Mouse (Mus musculus) intestine, postnatal 0 days (tissue): Measurements from ENCODE around the gene 9130019O22Rik. TPM values are rescaled to one million over a fixed set of nuclear protein-coding genes. Genes with fewer than 3 reads are reported as not detected.
"Not testable (repeated sequence)": the region's sequence is repeated elsewhere in the genome, so short reads cannot be mapped to it uniquely, and the experiment has no call there.

ENCODE experiments used
- ATAC-seq: fragments of 200-750 bp; cut with Nextera tagmentation; 2 replicates; pipeline ENCODE4 v1.8.0; 2017; ENCODE audit warnings: mild to moderate bottlenecking, moderate TSS enrichment, moderate library complexity
- H3K27ac ChIP-seq: fragments of 300-500 bp; sonication (generic); 2 replicates; pipeline ENCODE4 v1.5.1; 2014; ENCODE audit warnings: mild to moderate bottlenecking, low read depth, low read length, moderate library complexity
- H3K27me3 ChIP-seq: fragments of 300-500 bp; sonication (generic); replicated peaks from 2 replicates; pipeline ENCODE4 v1.6.1; 2014; ENCODE audit warnings: low read length, mixed read lengths; ENCODE audit not compliant: control insufficient read depth, insufficient read depth
- H3K36me3 ChIP-seq: fragments of 300-500 bp; sonication (generic); 2 replicates; pipeline ENCODE4 v1.6.1; 2014; ENCODE audit warnings: mild to moderate bottlenecking, moderate library complexity; ENCODE audit not compliant: control insufficient read depth, insufficient read depth
- H3K4me1 ChIP-seq: fragments of 300-500 bp; sonication (generic); replicated peaks from 2 replicates; pipeline ENCODE4 v1.6.1; 2014; ENCODE audit warnings: antibody characterized with exemption, low read length, mixed read lengths; ENCODE audit not compliant: control insufficient read depth, insufficient read depth
- H3K4me2 ChIP-seq: fragments of 300-500 bp; sonication (generic); replicated peaks from 2 replicates; pipeline ENCODE4 v1.6.1; 2014; ENCODE audit warnings: low read depth, mild to moderate bottlenecking, moderate library complexity
- H3K4me3 ChIP-seq: fragments of 300-500 bp; sonication (generic); 2 replicates; pipeline ENCODE4 v1.5.1; 2014; ENCODE audit warnings: low read depth, low read length
- H3K9ac ChIP-seq: fragments of 300-500 bp; sonication (generic); 2 replicates; pipeline ENCODE4 v1.6.1; 2014; ENCODE audit warnings: mild to moderate bottlenecking, low read depth, low read length
- H3K9me3 ChIP-seq: fragments of 300-500 bp; sonication (generic); 2 replicates; pipeline ENCODE4 v1.6.1; 2016; ENCODE audit warnings: mixed run types; ENCODE audit not compliant: control insufficient read depth
- CTCF ChIP-seq: sonication (generic); IDR thresholded peaks from 2 replicates; pipeline ENCODE4 v1.5.1; 2016; ENCODE audit warnings: low read depth, mild to moderate bottlenecking, control low read depth, antibody characterized with exemption, moderate library complexity
- WGBS: fragments of 180-500 bp; shearing (Covaris S2); extraction: QIAGEN DNeasy Blood & Tissue Kit; methylation state at CpG from one replicate; pipeline ENCODE4 v1.1.7; 2014; 5-methylcytosine and 5-hydroxymethylcytosine counted together
- polyA plus RNA-seq: library from polyadenylated mRNA; unstranded; fragments of >200 nt; fragmentation: Nextera tagmentation; extraction: Ambion mirVana; gene quantifications from 2 replicates; pipeline ENCODE4 v1.2.1, GENCODE M21; 2015

The 9130019O22Rik gene
- polyA plus RNA-seq, 1 experiment from 2014 or later: 4.7 TPM

DNA sequence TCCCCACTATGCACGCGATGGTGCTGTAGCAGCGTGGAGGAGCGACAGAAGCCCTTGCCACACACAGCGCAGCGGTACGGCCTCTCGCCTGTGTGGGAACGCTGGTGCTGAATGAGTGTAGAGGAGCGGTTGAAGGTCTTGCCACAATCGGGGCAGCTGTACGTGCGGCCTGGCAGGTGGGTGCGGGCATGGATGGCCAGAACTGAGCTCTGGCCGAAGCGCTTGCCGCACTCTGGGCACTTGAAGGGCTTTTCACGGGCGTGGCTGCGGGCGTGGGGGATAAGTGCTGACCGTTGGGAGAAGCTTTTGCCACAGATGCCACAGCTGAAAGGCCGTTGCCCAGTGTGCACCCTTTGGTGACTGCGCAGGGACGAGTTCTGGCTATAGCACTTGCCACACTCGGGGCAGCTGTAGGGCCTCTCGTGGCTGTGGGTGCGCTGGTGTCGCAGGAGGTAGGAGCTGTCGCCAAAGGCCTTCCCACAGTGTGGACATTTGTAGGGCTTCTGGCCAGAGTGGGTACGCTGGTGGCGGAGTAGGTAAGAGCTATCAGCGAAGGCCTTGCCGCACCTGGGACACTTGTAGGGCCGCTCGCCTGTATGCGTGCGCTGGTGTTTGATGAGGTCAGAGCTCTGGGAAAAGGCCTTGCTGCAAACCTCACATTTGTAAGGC, 43.5 kb downstream of the 9130019O22Rik start:
- 84% methylated on average over 38 of the region's 38 CpGs for WGBS
- H3K4me2 ChIP-seq: peak overlapping the region; percentile 30
- no peak for TF ChIP-seq CTCF
- no peak for ATAC-seq
- H3K9me3 ChIP-seq: no peaks in the 10 kb centered on the region
- no peak overlapping the region for H3K9ac ChIP-seq
- H3K4me1 ChIP-seq: peaks cover 2% of the 10 kb centered on the region; the same call in 1 of the 2 replicates
- H3K4me3 ChIP-seq: no peak overlapping the region
- peaks cover 8% of the 10 kb centered on the region; the same call in 1 of the 2 replicates for H3K36me3 ChIP-seq
- H3K27ac ChIP-seq: peak overlapping the region; percentile 46; the same call in 1 of the 2 replicates
- no peaks in the 10 kb centered on the region for H3K27me3 ChIP-seq

- Histone ChIP-seq H3K4me2 (peak overlapping the region; percentile 30), H3K36me3 (peaks cover 8% of the 10 kb centered on the region; the same call in 1 of the 2 replicates), H3K4me1 (peaks cover 2% of the 10 kb centered on the region; the same call in 1 of the 2 replicates), H3K9ac (no peak overlapping the region), H3K9me3 (no peaks in the 10 kb centered on the region), H3K27ac (peak overlapping the region; percentile 46; the same call in 1 of the 2 replicates), H3K4me3 (no peak overlapping the region), H3K27me3 (no peaks in the 10 kb centered on the region)
- no peak for ATAC-seq
- TF ChIP-seq CTCF: no peak
- WGBS: 90% methylated on average over 7 of the region's 7 CpGs
These were observed 44.1 kb downstream of the 9130019O22Rik start for GRCm38 (mm10) chr7:127342888-127343287.

DNA sequence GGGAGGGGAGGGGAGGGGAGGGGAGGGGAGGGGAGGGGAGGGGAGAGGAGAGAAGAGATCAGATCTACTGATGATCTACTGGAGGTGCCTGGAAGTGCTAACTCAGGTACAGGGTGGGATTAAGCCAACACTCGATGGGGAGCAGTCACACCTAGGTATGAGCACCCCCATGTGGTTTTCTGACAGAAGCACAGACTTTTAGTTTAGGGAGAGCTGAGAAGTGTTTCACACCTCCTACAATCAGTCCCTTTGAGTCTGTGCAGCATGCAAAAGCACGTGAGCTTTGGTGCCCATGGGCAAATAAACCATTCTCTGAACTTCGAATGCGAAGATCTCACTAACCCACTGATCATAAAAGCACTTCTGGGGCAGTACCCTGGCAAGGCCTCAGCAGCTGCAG, 44.6 kb downstream of the 9130019O22Rik start:
- no peak overlapping the region for H3K4me3 ChIP-seq
- peaks cover 2% of the 10 kb centered on the region; the same call in 1 of the 2 replicates for H3K4me1 ChIP-seq
- 37% methylated on average over 4 of the region's 4 CpGs for WGBS
- H3K9ac ChIP-seq: no peak overlapping the region
- no peak for ATAC-seq
- H3K36me3 ChIP-seq: peaks cover 8% of the 10 kb centered on the region; the same call in 1 of the 2 replicates
- no peak overlapping the region for H3K4me2 ChIP-seq
- H3K9me3 ChIP-seq: no peaks in the 10 kb centered on the region
- H3K27ac ChIP-seq: peak overlapping the region; percentile 46; the same call in 1 of the 2 replicates
- peak; percentile 63 for TF ChIP-seq CTCF
- no peaks in the 10 kb centered on the region for H3K27me3 ChIP-seq

DNA sequence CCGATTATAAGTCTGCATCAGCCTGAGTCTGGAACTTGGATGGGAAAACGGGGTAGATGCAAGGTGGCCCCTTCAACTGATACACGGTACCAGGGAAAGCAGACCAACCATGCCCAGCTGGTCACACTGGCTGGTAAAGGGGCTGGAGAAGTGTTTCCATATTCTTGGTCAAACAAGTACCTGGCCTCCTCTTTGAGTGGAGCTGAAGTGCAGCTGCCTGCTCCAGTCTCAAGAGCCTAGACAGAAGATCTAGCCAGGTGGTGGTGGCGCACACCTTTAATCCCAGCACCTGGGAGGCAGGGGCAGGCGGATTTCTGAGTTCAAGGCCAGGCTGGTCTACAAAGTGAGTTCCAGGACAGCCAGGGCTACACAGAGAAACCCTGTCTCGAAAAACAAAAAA, 45.1 kb downstream of the 9130019O22Rik start:
- H3K27me3 ChIP-seq, H3K9me3 ChIP-seq, ATAC-seq, H3K27ac ChIP-seq, H3K36me3 ChIP-seq, H3K4me1 ChIP-seq, H3K9ac ChIP-seq, H3K4me3 ChIP-seq, H3K4me2 ChIP-seq: not testable (repeated sequence)
- 92% methylated on average over 6 of the region's 6 CpGs for WGBS

DNA sequence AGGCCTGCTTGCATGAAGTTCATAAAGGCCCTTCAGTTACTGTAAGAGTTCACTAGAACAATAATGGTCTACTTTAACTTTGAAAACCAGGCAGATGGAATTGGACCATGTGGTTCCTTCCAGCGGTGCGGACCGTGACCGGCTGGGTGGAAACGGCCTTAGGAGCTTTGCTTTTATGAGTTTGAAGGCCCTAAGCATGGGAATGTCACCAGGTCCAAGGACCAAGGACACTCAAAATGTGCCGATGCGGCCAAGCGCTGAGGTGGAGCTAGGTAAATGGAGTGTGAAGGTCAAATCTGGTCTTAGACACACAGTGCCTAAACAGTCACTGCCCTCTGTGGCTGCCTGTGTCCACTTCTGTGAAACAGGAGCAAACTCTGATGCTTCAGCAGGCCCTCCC, 45.6 kb downstream of the 9130019O22Rik start:
- Histone ChIP-seq H3K36me3 (peaks cover 8% of the 10 kb centered on the region; the same call in 1 of the 2 replicates), H3K4me3 (no peak overlapping the region), H3K9ac (no peak overlapping the region), H3K4me2 (no peak overlapping the region), H3K27me3 (no peaks in the 10 kb centered on the region), H3K27ac (no peak overlapping the region), H3K4me1 (no peaks in the 10 kb centered on the region; the same call in 1 of the 2 replicates), H3K9me3 (no peaks in the 10 kb centered on the region)
- no peak for ATAC-seq
- WGBS: 75% methylated on average over 8 of the region's 8 CpGs
- no peak for TF ChIP-seq CTCF

GRCm38 (mm10) chr7:127337636-127338035, 49.3 kb downstream of the 9130019O22Rik start:
- Histone ChIP-seq H3K36me3 (no peaks in the 10 kb centered on the region), H3K27me3 (no peaks in the 10 kb centered on the region), H3K27ac (no peak overlapping the region), H3K9me3 (no peaks in the 10 kb centered on the region), H3K4me3 (no peak overlapping the region), H3K4me2 (no peak overlapping the region), H3K4me1 (no peaks in the 10 kb centered on the region), H3K9ac (no peak overlapping the region)
- TF ChIP-seq CTCF: no peak
- WGBS: 67% methylated on average over 4 of the region's 4 CpGs
- ATAC-seq: no peak
